Mouse (Mus musculus) gastrocnemius, postnatal 25 days (tissue): ENCODE measurements around the gene Klhl2. TPM values are rescaled to one million over a fixed set of nuclear protein-coding genes. Genes with fewer than 3 reads are reported as not detected.

Source experiments
- DNase-seq: peaks from one replicate; pipeline ENCODE4 v3.0.0; 2022
- total RNA-seq, 2 experiments: library from RNA; stranded (reverse); gene quantifications; 1 replicate in 1 of 2; 2 replicates in 1 of 2; pipeline ENCODE4 v1.2.3; 2021

Gene Klhl2
- total RNA-seq, 2 experiments from 2014 or later, result 5.3 to 6.6 TPM

DNA sequence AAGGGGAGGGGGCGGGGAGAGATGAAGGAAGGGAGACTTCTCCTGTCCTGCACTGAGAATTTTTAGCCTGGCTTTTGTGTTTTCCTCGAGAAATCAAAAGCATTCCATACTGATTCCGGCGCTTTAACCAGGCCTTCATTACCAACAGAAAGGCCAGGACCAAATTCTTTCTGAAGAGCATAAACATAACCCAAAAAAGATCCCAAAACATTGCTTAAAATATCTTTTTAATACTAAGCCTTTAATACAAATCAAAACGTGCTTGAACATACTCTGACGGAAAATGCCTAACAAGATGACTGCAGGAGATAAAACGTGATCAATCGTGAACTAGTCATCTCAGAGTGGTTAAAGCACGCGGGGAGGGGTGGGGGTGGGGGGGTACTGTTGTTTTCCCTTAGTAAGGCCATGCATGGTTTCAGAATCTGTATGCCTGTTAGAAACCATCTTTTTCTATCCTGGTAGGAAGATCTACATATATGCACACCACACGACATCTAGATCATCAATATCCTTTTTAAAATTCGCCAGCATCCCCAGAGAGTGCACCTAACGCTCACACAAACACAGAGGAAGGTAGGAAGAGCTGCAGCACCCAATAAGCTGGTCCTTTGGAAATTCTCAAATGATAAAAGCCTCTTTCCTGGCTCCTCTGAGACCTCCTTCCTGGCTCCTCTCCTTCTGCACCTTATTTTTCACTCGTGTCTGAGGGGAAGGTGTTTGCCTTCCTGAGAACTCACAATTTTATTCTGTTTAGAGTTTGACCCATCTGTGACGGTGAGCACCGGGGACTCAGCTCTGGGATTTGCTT is 158.0 kb downstream of the Klhl2 start:
- DNase-seq, result no peak

DNA sequence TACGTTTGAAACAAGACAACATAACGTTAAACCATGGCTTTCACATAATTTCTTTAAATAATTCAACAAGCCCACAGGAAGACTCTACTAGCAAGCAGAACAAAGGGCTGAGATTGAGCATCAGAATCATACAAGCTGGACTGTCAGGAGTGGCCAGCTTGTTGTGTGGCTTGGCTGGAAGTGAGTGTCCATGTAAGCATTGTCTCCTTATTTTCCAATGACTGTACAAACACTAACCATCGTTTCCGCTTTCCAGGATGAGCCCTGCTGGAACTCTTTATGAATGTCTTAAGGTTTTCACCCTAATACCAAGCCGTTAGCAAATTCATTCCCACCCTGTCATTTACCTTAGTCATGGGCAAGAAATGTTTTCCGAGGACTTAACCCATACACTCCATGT is 159.0 kb downstream of the Klhl2 start:
- no peak for DNase-seq

DNA sequence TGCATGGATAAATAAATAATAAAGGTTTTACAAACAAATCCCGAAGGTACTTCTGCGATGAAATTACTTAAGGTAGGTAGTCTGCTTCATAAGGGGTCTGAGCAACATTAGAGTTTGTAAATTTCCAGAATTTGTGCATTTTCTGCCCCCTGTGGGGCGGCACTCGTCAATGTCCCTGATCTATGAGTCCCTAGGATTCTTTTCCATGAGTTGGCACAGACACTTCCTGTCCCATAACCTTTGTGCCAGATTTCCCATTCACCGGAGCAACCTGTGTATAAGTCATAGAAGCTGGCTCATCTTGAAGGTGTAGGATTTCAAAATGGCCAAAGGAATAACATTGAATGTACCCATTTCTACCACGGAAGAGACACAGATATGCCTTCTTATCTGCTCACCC is 159.5 kb downstream of the Klhl2 start:
- no peak for DNase-seq

Other genes starting within 250 kb of the Klhl2 start
- 100 to 1,000 TPM; 193 to 218 TPM for gene Cpe, start 157.0 kb downstream of the Klhl2 start, total RNA-seq
- 1 to 10 TPM; 3.2 to 7.5 TPM for gene Msmo1, start 116.2 kb downstream of the Klhl2 start, total RNA-seq
- 10 to 100 TPM; 13.4 to 14.4 TPM for gene Tmem192, start 97.2 kb upstream of the Klhl2 start, total RNA-seq
- not detected for gene Trim75, start 137.8 kb upstream of the Klhl2 start, total RNA-seq
- not detected for gene Trim61, start 168.5 kb upstream of the Klhl2 start, total RNA-seq
- not detected for gene Trim60, start 168.6 kb upstream of the Klhl2 start, total RNA-seq
- gene Apela, start 187.3 kb upstream of the Klhl2 start, total RNA-seq, result not detected
- not detected for gene Gm10663, start 225.0 kb upstream of the Klhl2 start, total RNA-seq